Mouse (Mus musculus) skeletal muscle tissue, adult 2 months (tissue): ENCODE measurements around the gene Kcnip2.
A peak's percentile ranks its signal among the peaks of the same experiment; 100 is the strongest.

ENCODE experiments used
- DNase-seq: peaks from one replicate; pipeline ENCODE4 v3.0.0-alpha.2; 2012; ENCODE audit warnings: low read depth, low spot score

The Kcnip2 gene

GRCm38 (mm10) chr19:45815831-45816405 is at the start of gene Kcnip2:
Gene Kcnip2, minus strand, starts transcription at chr19:45816061.
- no peak for DNase-seq

GRCm38 (mm10) chr19:45855284-45855920 is 39.5 kb upstream of the Kcnip2 start:
- DNase-seq, result no peak

- DNase-seq, result peak; percentile 30
These were observed 38.7 kb upstream of the Kcnip2 start for GRCm38 (mm10) chr19:45854521-45854920.

DNA sequence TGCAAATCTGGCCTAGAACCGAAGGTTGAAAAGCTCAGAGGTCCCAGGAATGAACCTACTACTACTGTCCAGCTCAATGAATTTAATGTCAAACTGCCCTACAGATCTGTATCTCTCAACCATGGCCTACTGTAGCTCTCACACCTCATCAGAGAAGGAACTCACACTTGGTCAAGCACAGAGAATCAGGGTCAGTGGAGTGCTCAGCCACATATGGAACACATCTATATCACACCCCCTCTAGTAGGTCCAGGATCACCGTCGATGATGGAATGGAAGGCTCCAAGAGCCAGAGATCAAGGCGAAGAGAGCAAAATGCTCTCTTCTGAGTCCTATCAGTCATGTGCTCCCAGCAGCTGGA is 31.9 kb upstream of the Kcnip2 start:
- DNase-seq, result no peak

GRCm38 (mm10) chr19:45847016-45847732 is 31.3 kb upstream of the Kcnip2 start:
- DNase-seq, result no peak

DNA sequence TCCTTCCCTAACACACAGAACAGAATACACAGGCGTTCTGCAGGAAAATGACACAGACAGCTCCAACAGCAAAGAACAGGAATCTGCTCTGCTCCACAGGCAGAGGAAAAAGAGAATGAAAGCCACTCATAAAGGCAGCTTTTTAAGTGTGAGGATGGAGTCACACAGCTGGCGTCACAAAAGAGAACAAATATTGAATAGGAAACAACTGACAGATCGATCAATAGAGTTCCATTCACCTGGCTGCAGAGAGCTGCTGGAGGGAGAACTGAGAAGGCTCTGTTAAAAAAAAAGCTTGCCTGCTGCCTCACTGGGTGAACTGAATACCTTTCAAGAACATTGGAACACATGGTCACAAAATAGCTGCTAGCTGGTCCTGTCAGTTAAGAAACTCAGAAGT is 28.3 kb upstream of the Kcnip2 start:
- no peak for DNase-seq

GRCm38 (mm10) chr19:45843424-45843823 is 27.6 kb upstream of the Kcnip2 start:
- DNase-seq, result peak; percentile 17

DNA sequence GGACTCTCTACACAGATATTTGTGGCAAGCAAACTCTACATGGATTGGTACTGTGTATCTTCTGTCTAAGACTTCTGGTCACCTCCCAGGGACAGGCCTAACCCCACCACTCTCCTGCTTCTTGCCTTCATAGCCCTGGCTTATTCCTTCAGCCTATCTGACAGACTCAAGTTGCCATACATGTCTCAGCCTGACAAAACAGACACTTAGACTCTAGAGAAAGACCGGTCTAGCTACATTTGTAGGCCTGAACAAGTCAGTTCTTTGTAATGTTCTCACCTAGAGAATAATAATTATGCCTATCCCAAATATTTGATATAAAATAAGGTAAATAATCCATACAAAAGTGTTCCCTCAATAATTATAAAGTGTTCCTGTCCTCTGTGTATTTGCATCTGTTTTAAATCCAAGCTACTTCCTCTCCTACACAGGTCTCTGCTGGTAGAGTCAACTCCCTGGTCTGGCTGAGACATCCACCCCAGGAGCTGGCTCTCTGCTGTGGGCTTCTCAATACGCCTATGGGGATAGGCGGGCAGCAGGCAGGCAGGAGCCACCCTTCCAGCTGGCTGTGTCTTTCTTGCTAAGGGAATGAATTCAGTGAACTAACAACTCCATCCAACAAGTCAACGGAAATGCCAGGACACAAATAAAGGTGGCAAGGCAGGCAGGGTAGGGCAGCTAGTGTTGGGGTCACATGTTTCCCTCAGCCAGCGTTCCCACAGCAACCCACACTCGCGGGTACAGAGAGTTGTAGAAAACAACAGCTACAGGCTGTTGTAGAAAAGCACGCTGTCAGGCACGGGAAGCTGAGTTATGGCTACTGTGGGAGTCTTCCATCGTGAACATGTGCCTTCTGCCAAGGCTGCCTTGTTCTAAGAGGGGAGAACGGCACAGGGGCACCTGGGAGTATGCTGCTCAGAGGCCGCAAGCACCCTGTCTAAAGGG is 21.5 kb upstream of the Kcnip2 start:
- DNase-seq, result no peak

- no peak for DNase-seq
These were observed 19.6 kb upstream of the Kcnip2 start for GRCm38 (mm10) chr19:45835490-45835889.

GRCm38 (mm10) chr19:45833665-45834064 is 17.8 kb upstream of the Kcnip2 start:
- DNase-seq, result no peak

GRCm38 (mm10) chr19:45830679-45831078 is 14.8 kb upstream of the Kcnip2 start:
- no peak for DNase-seq

DNA sequence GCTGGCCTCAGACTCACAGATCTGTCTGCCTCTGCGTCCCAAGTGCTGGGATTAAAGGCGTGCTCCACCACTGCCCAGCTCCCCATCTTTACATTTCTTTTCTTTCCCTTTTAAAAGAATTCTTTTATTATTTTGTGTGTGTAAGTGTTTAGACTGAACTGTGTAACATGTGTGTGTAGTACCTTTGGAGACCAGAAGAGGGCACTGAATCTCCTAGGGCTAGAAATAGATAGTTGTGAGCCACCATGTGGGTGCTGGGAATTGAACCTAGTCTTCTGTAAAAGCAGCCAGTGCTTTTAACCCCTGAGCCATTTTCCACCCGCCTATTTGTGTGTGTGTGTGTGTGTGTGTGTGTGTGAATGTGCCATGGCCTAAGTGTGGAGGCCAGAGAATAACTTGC is 11.9 kb upstream of the Kcnip2 start:
- no peak for DNase-seq

DNA sequence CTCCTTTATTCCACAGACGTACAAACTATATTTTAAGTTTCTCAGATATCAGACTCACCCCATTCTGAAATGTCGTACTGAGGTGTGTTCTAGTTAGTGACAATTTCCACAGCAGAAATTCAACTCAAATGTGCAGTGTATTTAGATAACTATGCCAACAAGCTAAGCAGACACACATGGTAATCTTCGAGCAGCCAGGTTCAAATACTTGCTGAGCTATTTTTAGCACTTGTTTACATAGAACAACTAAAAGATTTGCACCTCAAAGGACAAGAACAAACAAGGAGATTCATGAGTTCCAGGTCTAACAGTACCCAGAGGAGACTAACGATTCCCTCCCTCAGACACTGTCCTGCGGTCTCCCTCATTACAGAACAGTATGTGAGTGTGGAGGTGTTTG is 11.3 kb upstream of the Kcnip2 start:
- DNase-seq, result no peak

- DNase-seq, result no peak
These were observed 10.3 kb upstream of the Kcnip2 start for GRCm38 (mm10) chr19:45826146-45826545.

- DNase-seq, result no peak
These were observed 6.0 kb upstream of the Kcnip2 start for GRCm38 (mm10) chr19:45821832-45822231.

DNA sequence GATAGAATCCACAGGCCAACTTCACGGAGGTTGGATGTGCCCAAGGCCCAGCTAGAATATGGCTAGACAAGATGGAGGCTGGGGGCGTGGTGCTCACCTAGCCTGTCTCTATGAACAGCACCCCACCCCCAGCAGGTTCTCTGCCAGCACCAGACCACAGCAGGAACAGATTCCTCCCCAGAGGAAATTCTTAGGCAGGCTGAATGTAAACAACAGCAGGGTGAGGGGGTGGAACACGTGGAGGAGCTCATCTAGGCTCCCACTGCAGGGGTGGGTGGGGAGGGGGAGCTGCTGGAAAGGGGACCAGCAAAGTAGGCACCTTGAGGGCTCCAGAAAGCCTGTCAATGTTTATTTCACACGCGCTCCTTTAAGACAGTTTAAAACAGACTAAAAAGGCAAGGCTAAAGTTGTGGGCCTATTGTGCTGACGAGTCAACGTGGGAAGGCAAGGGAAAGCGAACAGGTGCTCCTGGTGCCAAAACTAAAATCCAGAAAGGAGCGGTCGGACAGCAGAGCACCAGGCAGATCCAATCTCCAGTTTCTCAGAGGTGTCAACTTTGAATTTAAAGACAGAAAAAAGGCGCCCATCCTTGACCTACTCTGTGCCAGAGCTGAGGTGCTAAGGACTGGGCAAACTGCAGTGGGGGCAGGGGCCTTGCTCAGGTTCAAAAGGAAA is 2.1 kb upstream of the Kcnip2 start:
- DNase-seq, result no peak

DNA sequence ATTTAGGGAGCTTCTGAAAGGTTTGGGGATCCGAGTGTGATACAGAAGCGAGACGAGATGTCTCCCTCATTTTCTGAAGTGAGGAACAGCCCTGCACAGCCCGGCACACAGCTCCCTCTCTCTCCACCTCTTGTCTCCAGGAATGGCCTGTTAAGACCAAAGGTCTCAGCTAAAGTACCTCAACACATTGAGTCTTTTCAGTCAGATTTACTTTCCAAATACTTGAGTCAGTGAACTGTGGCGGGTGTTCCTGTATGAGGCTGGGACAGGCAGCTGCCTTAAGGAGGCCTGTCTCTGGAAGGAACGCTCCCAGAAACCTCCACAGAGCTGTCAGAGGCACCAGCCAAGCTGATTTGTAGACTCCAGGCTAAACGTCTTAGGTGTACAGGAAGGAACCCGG is 866 bp upstream of the Kcnip2 start:
- no peak for DNase-seq

DNA sequence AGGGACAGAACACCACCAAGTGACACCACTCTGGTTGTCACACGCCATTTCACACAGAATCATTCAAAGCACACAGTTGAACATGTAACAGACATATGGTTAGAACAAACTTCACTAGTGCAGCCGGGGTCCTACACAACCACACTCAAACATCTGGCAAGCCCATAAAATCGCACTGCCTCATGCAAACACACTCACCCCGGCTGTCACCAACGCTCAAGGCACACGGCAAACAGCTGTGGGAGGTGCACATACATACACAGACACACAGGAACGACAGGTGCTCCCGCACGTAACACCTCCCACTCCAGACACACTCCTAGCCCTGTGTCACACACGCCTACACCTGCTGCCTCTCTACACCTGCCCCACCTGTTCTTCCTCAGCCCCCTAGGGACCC is 691 bp downstream of the Kcnip2 start:
- DNase-seq, result no peak

DNA sequence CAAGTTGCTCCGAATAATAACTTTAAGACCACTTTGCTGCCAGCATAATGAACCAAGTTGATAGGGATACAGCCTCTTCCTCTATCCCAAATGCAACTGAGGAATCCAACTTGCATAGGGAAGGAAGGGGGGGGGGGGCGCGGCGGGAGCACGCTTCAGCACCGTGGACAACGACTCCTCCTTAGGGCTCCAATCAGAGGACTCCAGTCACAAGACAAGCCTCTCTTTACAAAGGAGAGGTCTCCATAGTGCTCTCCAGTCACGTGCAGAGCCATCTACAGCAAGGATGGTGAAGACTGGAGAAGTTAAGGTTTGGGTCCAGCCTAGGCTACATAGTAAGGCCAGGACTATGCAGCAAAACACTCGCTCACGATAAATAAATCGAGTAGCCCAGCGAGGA is 2.1 kb downstream of the Kcnip2 start:
- no peak for DNase-seq

DNA sequence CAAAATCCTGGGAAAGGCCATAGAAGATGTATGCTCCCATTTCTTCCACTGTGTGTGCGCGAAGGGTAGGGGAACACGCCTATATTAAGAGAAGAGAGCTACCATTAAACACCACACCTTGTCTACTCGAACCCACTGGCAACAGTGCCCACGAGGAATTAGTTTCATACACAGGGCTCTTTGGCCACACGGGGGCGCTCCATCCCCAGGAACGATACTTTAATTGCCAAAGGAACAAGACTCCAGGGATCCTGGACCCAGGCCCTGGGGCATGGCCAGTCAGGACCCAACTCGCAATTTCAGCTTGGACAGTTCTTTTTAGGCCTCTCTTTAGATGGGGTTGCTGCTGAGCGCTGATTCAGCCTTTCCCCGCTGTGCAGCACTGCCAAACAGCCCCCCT is 2.6 kb downstream of the Kcnip2 start:
- DNase-seq, result peak; percentile 45

DNA sequence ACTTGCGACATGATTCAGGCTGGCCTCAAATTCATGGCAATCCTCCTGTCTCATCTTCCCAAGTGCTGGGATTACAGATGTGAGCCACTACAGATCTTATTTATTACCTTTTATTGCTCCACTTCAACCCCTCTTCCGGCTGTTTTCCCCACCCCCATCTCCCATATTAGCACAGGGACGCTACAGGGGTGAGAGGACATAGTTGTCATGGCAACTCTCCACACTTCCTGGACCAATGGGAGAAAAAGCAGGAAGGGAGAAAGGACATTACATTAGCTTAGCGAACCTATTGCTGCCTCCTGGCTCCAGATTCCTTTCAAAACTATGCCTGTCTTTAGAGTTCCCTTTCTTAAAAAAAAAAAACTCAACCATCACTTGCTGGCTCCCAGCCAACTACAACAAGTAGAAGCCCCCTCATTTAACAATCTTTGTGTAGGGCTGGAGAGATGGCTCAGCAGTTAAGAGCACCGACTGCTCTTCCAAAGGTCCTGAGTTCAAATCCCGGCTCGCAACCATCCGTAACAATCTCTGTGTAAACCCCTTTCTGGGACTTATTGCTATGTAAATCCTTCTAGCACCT is 3.1 kb downstream of the Kcnip2 start:
- no peak for DNase-seq
